Mouse (Mus musculus): Measurements from ENCODE around the gene Dbndd1.
"Not testable (repeated sequence)": the region's sequence is repeated elsewhere in the genome, so short reads cannot be mapped to it uniquely, and the experiment has no call there.

Gene Dbndd1

GRCm38 (mm10) chr8:123514781-123515539 is at the start of gene Dbndd1:
Gene Dbndd1, minus strand, starts transcription at chr8:123515463.
- DNase-seq: peak; percentile 68 to 84

GRCm38 (mm10) chr8:123564221-123564620 is 49.0 kb upstream of the Dbndd1 start:
- DNase-seq: not testable (repeated sequence)

DNA sequence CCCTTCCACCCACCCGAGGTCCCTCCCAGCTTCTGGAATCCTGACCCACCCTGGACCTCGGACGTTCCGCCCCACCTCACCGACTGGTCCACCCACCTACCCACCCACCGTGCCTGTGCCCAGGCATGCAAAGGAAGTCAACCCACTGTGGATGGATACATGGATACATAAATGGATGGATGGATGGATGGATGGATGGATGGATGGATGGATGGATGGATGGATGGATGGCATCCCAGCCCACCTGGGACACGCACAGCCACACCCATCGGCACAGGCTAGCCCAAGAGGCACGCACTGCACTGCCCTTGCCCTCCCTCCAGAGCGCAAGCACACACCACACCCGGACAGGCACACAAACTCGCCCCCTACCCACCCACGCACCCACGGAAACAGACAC is 22.4 kb upstream of the Dbndd1 start:
- not testable (repeated sequence) for DNase-seq

DNA sequence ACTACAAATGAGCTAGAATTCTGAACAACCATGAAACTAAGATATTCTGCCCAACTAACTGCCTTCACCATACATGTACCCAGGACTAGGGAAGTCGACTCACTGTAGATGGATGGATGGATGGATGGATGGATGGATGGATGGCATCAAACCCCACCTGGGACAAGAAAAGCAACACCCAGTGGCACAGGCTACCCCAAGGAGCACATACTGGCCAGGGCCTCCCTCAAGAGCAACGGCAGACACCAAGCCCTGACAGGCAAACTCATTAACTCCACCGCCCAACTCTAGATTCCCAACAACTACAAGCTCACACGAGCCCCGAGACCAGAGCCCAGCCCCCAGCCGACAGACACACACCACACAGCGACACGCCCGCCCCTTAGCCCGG is 21.7 kb upstream of the Dbndd1 start:
- no peak for DNase-seq

GRCm38 (mm10) chr8:123536242-123536989 is 21.2 kb upstream of the Dbndd1 start:
- no peak for DNase-seq

DNA sequence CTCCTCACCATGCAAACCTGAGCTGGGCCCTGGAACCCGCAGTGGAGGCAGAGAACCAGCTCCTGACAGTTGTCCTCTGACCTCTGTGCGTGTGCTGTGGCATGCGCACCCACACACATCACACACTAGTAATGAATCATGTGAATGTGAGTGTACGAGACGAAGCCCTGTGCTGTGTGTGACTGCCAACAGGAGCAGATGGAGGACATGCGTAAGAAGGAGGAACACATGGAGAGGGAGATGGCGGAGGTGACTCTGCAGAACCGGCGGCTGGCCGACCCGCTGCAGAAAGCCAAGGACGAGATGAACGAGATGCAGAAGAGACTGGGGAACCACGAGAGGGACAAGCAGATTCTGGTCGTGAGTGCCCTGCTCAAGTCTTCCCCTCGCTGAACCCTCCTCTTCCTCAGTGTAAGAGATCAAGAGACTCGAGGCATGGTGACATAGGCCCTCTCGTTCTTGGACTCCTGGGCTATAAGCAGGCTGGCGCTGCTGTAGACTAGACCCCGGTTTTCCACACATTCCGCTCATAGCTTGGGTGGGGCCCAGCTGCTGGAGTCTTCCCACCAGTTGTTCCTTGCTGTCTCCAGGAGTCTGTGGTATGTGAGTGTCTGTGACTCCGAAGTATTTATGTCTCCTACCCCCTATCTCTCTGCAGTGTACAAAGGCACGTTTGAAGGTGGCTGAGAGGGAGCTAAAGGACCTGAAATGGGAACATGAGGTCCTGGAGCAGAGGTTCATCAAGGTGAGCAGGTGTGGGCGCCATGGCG is 12.6 kb upstream of the Dbndd1 start:
- DNase-seq: no peak

GRCm38 (mm10) chr8:123520048-123520447 is 4.8 kb upstream of the Dbndd1 start:
- DNase-seq: not testable (repeated sequence)

GRCm38 (mm10) chr8:123518667-123519066 is 3.4 kb upstream of the Dbndd1 start, which contains the start of gene Gas8:
Gene Gas8, plus strand, starts transcription at chr8:123518834.
- peak; percentile 88 to 93 for DNase-seq

- no peak for DNase-seq
Measured at GRCm38 (mm10) chr8:123518172-123518571, 2.9 kb upstream of the Dbndd1 start.

- no peak for DNase-seq
Measured at GRCm38 (mm10) chr8:123516596-123516995, 1.3 kb upstream of the Dbndd1 start.

DNA sequence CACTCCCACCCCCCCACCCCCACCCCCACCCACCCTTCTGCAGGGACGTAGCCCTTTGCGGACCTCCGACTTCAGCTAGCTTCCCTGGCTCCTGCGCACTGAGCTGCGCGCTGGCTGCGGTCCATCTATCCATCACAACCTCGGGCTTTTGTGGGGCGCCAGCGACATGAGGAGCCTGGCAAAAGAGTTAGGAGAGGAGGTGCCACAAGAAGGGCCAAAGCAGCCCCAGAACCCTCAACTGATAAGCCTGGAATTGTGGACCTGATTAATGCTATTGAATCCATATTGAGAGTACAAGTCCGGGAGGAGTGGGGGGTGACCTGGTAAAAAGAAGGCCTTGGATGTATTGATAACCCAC is 256 bp upstream of the Dbndd1 start:
- no peak for DNase-seq

DNA sequence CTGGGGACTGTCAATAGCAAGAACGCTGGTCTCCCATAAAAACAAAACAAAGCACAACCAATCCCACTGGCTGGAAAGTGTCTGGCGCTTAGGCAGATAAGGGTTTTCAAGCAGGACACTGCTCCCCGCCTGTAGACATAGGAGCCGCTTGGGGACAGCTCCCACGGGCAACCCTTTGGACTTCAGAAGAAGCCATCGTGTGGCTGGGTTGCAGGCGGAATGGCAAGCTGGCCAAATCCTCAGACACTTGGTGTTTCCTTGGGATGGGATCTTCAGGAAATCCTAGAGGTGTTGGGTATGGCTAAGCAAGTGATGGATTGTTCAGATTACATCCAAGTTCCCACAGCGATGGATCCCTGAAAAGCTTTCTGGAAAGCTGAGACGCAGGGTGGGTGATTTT is 1.1 kb downstream of the Dbndd1 start:
- DNase-seq: peak in 1 of 2 experiments; percentile 36

- no peak for DNase-seq
Measured at GRCm38 (mm10) chr8:123510819-123511218, 4.4 kb downstream of the Dbndd1 start.

DNA sequence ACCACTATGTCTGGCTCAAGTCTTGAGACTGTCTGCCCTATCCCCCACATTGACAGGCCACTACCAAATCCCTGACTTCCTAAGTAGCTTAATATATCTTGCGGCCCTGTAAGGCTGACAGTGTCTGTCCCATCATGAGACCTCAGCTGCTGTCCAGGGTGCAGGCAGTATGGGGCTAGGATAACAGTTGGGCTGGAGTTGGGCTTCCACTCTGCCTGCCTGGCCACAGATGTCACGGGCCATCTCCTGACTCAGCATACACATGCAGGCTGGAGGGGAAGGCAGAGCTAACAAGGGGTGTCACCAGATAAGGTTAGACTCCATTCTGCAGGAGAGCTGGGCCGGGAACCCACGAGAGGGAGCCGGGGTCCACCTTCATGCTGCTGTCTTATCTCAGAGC is 8.1 kb downstream of the Dbndd1 start:
- DNase-seq: no peak

DNA sequence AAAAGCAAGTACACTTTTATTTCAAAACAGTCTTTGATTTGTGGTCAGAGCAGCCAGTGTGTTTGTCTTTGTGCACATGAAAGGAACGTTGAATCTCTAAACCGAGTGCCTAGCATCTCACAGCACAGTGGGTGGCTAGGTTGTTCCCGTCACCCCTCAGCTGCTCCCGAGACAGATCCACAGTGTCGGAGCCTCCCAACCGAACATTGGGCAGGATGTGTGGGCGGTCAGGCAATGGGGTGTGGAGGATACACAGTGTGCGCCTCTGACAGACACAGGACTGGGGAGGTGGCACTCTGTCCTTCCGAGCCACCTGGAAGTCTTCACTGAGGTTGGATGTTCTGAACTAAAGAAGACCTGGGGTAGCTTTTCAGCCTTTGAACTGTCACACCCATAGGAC is 9.6 kb downstream of the Dbndd1 start:
- no peak for DNase-seq

DNA sequence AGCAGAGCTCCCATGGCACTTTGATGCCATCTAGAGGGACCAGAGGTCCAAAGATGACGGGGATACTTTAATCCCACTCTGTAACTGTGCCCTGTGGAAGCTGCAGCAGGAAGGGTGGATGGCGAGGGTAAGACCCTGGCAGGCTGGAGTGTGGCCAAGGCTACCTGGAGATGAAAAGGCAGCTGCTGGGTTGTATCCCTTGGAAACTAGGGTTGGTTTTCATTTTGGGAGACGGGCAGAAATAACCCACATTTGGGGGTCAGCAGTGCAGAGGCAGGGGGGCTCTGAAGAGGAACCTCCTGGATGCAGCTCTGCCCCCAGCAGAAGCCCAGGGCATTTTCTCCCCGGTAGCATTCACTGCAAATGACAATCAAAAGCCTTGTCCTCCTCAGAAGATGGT is 10.0 kb downstream of the Dbndd1 start:
- no peak for DNase-seq

GRCm38 (mm10) chr8:123504591-123505195 is 10.6 kb downstream of the Dbndd1 start:
- no peak for DNase-seq

- DNase-seq: no peak
Measured at GRCm38 (mm10) chr8:123503801-123504467, 11.3 kb downstream of the Dbndd1 start.

DNA sequence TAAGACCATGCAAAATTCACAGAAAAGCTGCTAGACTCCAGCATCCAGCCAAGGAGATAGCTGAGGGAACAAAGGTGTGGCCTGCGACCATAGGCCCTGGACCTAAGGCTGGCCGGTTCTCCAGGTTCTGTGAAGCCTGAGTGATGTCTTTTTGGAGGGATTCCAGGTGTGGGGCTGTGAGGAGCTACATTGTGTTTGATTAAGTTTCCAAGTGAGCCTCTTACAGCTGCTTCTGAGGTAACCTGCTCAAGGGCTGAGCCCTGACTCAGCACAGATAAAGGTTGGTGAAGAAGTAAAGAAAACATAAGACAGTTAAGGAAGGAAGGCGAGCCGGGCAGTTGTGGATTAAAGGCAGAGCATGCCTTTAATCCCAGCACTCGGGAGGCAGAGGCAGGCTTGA is 13.1 kb downstream of the Dbndd1 start:
- DNase-seq: no peak

DNA sequence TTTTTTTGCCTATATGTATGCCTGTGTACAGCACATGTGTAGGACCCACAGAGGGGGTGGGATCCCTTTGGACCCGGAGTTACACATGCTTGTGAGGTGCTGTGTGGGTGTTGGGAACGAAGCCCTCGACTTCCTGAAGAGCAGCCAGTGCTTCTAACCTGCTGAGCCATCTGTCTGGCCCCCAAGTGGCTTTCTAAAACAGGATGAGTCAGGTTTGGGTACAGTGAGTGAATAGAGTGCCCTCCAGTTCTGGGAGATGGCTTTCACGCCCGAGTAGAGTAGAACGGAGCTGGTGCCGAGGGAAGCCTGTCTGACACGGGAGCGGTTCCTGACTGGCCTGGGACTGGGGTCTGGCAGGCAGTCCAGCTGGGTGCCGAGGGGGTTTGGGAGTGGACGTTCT is 15.7 kb downstream of the Dbndd1 start:
- DNase-seq: no peak

- peak; percentile 43 to 59 for DNase-seq
Measured at GRCm38 (mm10) chr8:123498963-123499362, 16.3 kb downstream of the Dbndd1 start.

- DNase-seq: no peak
Measured at GRCm38 (mm10) chr8:123497699-123498098, 17.6 kb downstream of the Dbndd1 start.

All from cerebellum, postnatal 25 days (tissue).